Mouse (Mus musculus): Measurements from ENCODE around the gene Pex16. TPM values are rescaled to one million over a fixed set of nuclear protein-coding genes. Genes with fewer than 3 reads are reported as not detected.

The Pex16 gene
- total and polyA plus RNA-seq, 3 experiments: 41.9 to 52.5 TPM; not detected in 1

DNA sequence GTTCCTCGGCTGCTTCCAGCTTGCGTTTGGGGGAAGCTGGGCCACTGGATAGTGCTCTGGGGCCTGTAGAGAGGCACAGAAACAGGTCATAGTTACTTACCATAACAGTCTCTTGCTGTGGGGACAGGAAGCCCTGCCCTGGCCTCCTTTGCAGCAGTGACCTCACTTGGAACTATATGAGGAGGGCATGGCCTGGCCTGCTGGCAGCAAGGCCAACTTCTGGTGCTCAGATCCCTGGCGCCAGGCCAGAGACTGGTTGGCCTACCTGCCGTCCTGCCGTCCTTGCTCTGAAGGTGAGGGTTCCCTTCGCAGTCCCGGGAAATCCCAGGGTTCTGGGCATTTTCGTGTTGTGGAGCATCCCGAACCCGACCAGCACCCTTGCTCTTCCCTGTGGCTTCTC lies 37.2 kb downstream of the Pex16 start:
- no peak for TF ChIP-seq POLR2A (IDR thresholded peaks at IDR 0.05; ENCODE audit: control insufficient read depth in 1 of 2, insufficient read depth in 1 of 2, low read depth in 1 of 2, low read length in 2 of 2, poor library complexity in 1 of 2)
- TF ChIP-seq ETS1 (IDR thresholded peaks at IDR 0.05; ENCODE audit: low read depth, low read length): no peak
- TF ChIP-seq SIN3A (IDR thresholded peaks at IDR 0.05; ENCODE audit: low read length): no peak
- TF ChIP-seq TCF12 (IDR thresholded peaks at IDR 0.05; ENCODE audit: low read depth, low read length): no peak
- no peak for TF ChIP-seq UBTF (IDR thresholded peaks at IDR 0.05; ENCODE audit: borderline replicate concordance, insufficient read depth, low read depth, low read length)
- TF ChIP-seq ELF1 (IDR thresholded peaks at IDR 0.05; ENCODE audit: low read depth, low read length): no peak
- no peak for TF ChIP-seq GATA1 (IDR thresholded peaks at IDR 0.05; ENCODE audit: low read depth, low read length)
- TF ChIP-seq GABPA (IDR thresholded peaks at IDR 0.05; ENCODE audit: low read depth, low read length): no peak
- TF ChIP-seq SMC3 (IDR thresholded peaks at IDR 0.05; ENCODE audit: low read depth, low read length): no peak
- no peak for TF ChIP-seq KAT2A (conservative IDR thresholded peaks at IDR 0.05; ENCODE audit: low read depth, low read length)
- no peak for TF ChIP-seq MYC (IDR thresholded peaks at IDR 0.05; ENCODE audit: low read depth, low read length)
- no peak for TF ChIP-seq MEF2A (IDR thresholded peaks at IDR 0.05; ENCODE audit: extremely low read depth, insufficient replicate concordance, low read depth, low read length, poor library complexity, severe bottlenecking)
- no peak for TF ChIP-seq TBP (IDR thresholded peaks at IDR 0.05; ENCODE audit: low read depth, low read length)
- TF ChIP-seq BHLHE40 (IDR thresholded peaks at IDR 0.05; ENCODE audit: borderline replicate concordance, low read depth, low read length): no peak
- no peak for TF ChIP-seq JUND (IDR thresholded peaks at IDR 0.05; ENCODE audit: low read depth, low read length)
- no peak for TF ChIP-seq RAD21 (IDR thresholded peaks at IDR 0.05; ENCODE audit: low read depth, low read length)
- no peak for TF ChIP-seq ZMIZ1 (IDR thresholded peaks at IDR 0.05; ENCODE audit: low read depth, low read length)
- no peak for TF ChIP-seq CHD2 (IDR thresholded peaks at IDR 0.05; ENCODE audit: low read length)
- TF ChIP-seq MAFK (IDR thresholded peaks at IDR 0.05; ENCODE audit: borderline replicate concordance, low read depth, low read length): no peak
- Histone ChIP-seq H3K4me3 (ENCODE audit: control insufficient read depth in 1 of 2, insufficient read depth in 1 of 2, low read depth in 2 of 2, low read length in 2 of 2) (no peak overlapping the region), H3K36me3 (ENCODE audit: control insufficient read depth in 1 of 2, insufficient read depth in 2 of 2, low read length in 2 of 2) (peaks cover 0 to 50% of the 10 kb centered on the region in 2 experiments; a peak in 2 of 4 replicates), H3K27me3 (ENCODE audit: control insufficient read depth in 1 of 2, insufficient read depth in 2 of 2, low read length in 2 of 2) (no peaks in the 10 kb centered on the region), H3K79me2 (ENCODE audit: control insufficient read depth, insufficient read depth, low read length, poor library complexity) (no peaks in the 10 kb centered on the region), H3K9ac (ENCODE audit: control insufficient read depth, low read depth, low read length, poor library complexity, severe bottlenecking) (no peak overlapping the region), H3K4me1 (ENCODE audit: control insufficient read depth in 1 of 2, insufficient read depth in 2 of 2, low read length in 2 of 2) (no peaks in the 10 kb centered on the region), H3K9me3 (replicated peaks; ENCODE audit: insufficient read depth, low read length) (no peaks in the 10 kb centered on the region), H3K27ac (ENCODE audit: control insufficient read depth, low read depth, low read length) (no peak overlapping the region)
- no peak for DNase-seq (ENCODE audit: low read depth, low spot score)

DNA sequence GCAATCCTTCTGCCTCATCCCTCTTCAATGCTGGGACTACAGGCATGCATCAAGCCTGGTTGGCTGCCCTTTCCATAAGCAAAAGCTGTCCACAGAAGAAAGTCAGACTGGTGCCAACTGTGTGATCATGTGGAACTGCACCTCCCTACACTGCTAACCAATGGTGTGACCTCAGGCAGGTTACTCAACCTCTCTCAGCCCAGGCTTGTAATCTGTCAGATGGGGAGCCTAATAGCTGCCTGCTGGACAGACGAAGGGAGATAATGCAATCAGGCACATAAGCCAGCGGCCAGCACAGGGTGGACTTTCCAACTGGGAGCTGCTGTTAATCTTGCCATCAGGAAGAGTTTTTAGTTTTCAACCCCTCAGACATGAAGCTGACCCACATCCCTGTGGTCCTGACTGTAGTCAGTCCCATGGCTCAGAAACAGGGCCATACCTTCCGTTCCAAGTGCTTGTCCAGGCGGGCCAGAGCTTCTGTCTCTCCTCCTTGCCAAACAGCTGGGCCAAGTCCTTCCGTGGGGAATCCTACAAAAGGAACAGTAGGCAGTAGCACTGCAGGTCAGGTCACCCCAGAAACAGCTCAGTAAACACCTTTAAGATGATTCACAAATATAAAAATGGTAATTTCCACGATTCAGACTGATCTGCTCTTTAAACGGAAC lies 47.4 kb downstream of the Pex16 start:
- no peak for DNase-seq (ENCODE audit: low read depth, low spot score)
- H3K9me3 ChIP-seq (replicated peaks; ENCODE audit: insufficient read depth, low read length): no peaks in the 10 kb centered on the region
- peaks cover 0 to 33% of the 10 kb centered on the region in 2 experiments; a peak in 2 of 4 replicates for H3K36me3 ChIP-seq (ENCODE audit: control insufficient read depth in 1 of 2, insufficient read depth in 2 of 2, low read length in 2 of 2)
- no peaks in the 10 kb centered on the region for H3K4me1 ChIP-seq (ENCODE audit: control insufficient read depth in 1 of 2, insufficient read depth in 2 of 2, low read length in 2 of 2)
- H3K27me3 ChIP-seq (ENCODE audit: control insufficient read depth in 1 of 2, insufficient read depth in 2 of 2, low read length in 2 of 2): no peaks in the 10 kb centered on the region
- H3K79me2 ChIP-seq (ENCODE audit: control insufficient read depth, insufficient read depth, low read length, poor library complexity): 0 out of 2 replicates have a peak, but pooled peaks cover 2% of the 10 kb centered on the region
- no peak overlapping the region for H3K4me3 ChIP-seq (ENCODE audit: control insufficient read depth in 1 of 2, insufficient read depth in 1 of 2, low read depth in 2 of 2, low read length in 2 of 2)
- no peak for TF ChIP-seq CTCF (IDR thresholded peaks at IDR 0.05 in 2 of 3, conservative IDR thresholded peaks at IDR 0.05 in 1 of 3; ENCODE audit: control insufficient read depth in 1 of 3, insufficient read depth in 1 of 3, low read depth in 2 of 3, low read length in 3 of 3, poor library complexity in 1 of 3, severe bottlenecking in 1 of 3)
- TF ChIP-seq MAX (IDR thresholded peaks at IDR 0.05; ENCODE audit: low read length): no peak
- no peak for TF ChIP-seq TAL1 (IDR thresholded peaks at IDR 0.05; ENCODE audit: low read length)
- TF ChIP-seq MAFK (IDR thresholded peaks at IDR 0.05; ENCODE audit: borderline replicate concordance, low read depth, low read length): no peak
- TF ChIP-seq JUND (IDR thresholded peaks at IDR 0.05; ENCODE audit: low read depth, low read length): no peak
- no peak for TF ChIP-seq NRF1 (IDR thresholded peaks at IDR 0.05; ENCODE audit: insufficient read depth, low read depth, low read length, poor library complexity, severe bottlenecking)
- no peak for TF ChIP-seq BHLHE40 (IDR thresholded peaks at IDR 0.05; ENCODE audit: borderline replicate concordance, low read depth, low read length)
- TF ChIP-seq MEF2A (IDR thresholded peaks at IDR 0.05; ENCODE audit: extremely low read depth, insufficient replicate concordance, low read depth, low read length, poor library complexity, severe bottlenecking): no peak
- no peak for TF ChIP-seq SMC3 (IDR thresholded peaks at IDR 0.05; ENCODE audit: low read depth, low read length)
- no peak for TF ChIP-seq ETS1 (IDR thresholded peaks at IDR 0.05; ENCODE audit: low read depth, low read length)
- H3K9ac ChIP-seq (ENCODE audit: control insufficient read depth, low read depth, low read length, poor library complexity, severe bottlenecking): no peak overlapping the region
- H3K27ac ChIP-seq (ENCODE audit: control insufficient read depth, low read depth, low read length): no peak overlapping the region

All from MEL (cell line).